Mouse (Mus musculus) ES-E14 (cell line): Measurements from ENCODE around the gene Fem1a. TPM values are rescaled to one million over a fixed set of nuclear protein-coding genes. Genes with fewer than 3 reads are reported as not detected.

ENCODE experiments used
- DNase-seq: peaks from one replicate; pipeline ENCODE4 v3.0.0-alpha.2; 2013; ENCODE audit warnings: low read depth, low spot score
- H3K27ac ChIP-seq: 2 replicates; pipeline ENCODE4 v1.5.1; 2012; ENCODE audit warnings: low read depth, mild to moderate bottlenecking, low read length, moderate library complexity, mixed read lengths; ENCODE audit not compliant: poor library complexity, insufficient read depth, severe bottlenecking
- H3K36me3 ChIP-seq: 2 replicates; pipeline ENCODE4 v1.6.1; 2012; ENCODE audit warnings: mild to moderate bottlenecking, low read length, moderate library complexity, mixed read lengths; ENCODE audit not compliant: control insufficient read depth, poor library complexity, insufficient read depth, severe bottlenecking
- H3K4me1 ChIP-seq, 2 experiments: fragments of 150-350 bp in 1 of 2; sonication (generic) in 1 of 2; 2 replicates each; pipeline ENCODE4 v1.6.1; 2012; ENCODE audit warnings: low read length in 2 of 2, mild to moderate bottlenecking in 1 of 2, mixed read lengths in 1 of 2; ENCODE audit not compliant: control insufficient read depth in 2 of 2, insufficient read depth in 2 of 2, poor library complexity in 1 of 2
- H3K4me3 ChIP-seq, 2 experiments: fragments of 150-350 bp in 1 of 2; sonication (generic) in 1 of 2; 2 replicates each; pipeline ENCODE4 v1.5.1; 2012; ENCODE audit warnings: low read length in 2 of 2, low read depth in 1 of 2, mild to moderate bottlenecking in 1 of 2, mixed read lengths in 1 of 2; ENCODE audit not compliant: insufficient read depth in 1 of 2, poor library complexity in 1 of 2, severe bottlenecking in 1 of 2
- H3K9ac ChIP-seq: 2 replicates; pipeline ENCODE4 v1.6.1; 2012; ENCODE audit warnings: low read depth, mild to moderate bottlenecking, low read length, mixed read lengths; ENCODE audit not compliant: poor library complexity, insufficient read depth, severe bottlenecking
- H3K9me3 ChIP-seq: fragments of 150-350 bp; sonication (generic); 2 replicates; pipeline ENCODE4 v1.6.1; 2012; ENCODE audit warnings: low read depth, mild to moderate bottlenecking, low read length; ENCODE audit not compliant: control insufficient read depth, insufficient read depth
- CHD2 ChIP-seq: IDR thresholded peaks from 2 replicates; pipeline ENCODE4 v1.6.1; 2014; ENCODE audit warnings: mild to moderate bottlenecking, low read depth, low read length, inconsistent platforms
- HCFC1 ChIP-seq: IDR thresholded peaks from 2 replicates; pipeline ENCODE4 v1.6.1; 2012; ENCODE audit warnings: low read length, inconsistent platforms, borderline replicate concordance; ENCODE audit not compliant: insufficient read depth
- MAFK ChIP-seq: IDR thresholded peaks from 2 replicates; pipeline ENCODE4 v1.6.1; 2014; ENCODE audit warnings: mild to moderate bottlenecking, low read depth, low read length, inconsistent platforms; ENCODE audit not compliant: insufficient read depth
- ZC3H11A ChIP-seq: IDR thresholded peaks from 2 replicates; pipeline ENCODE4 v1.6.1; 2012; ENCODE audit warnings: low read depth, mild to moderate bottlenecking, inconsistent platforms, low read length, borderline replicate concordance
- ZNF384 ChIP-seq: IDR thresholded peaks from 2 replicates; pipeline ENCODE4 v1.6.1; 2012; ENCODE audit warnings: low read depth, low read length, inconsistent platforms
- in situ Hi-C, 2 experiments: fragments of 600-800 bp; cut with MboI; formaldehyde crosslinking; loops; one replicate each; pipeline ENCODE4 v1.15.1; 2025; ENCODE audit warnings: low sequenced_read_pairs in 2 of 2, inconsistent platforms in 1 of 2; ENCODE audit not compliant: unreplicated experiment in 2 of 2
- total RNA-seq: library from RNA; depleted of rRNA; stranded (reverse); fragments of 300-350 nt; gene quantifications from 2 replicates; pipeline ENCODE4 v1.2.3, GENCODE M21; 2012

Gene Fem1a
- total RNA-seq, 1 experiment: 18.8 TPM

DNA sequence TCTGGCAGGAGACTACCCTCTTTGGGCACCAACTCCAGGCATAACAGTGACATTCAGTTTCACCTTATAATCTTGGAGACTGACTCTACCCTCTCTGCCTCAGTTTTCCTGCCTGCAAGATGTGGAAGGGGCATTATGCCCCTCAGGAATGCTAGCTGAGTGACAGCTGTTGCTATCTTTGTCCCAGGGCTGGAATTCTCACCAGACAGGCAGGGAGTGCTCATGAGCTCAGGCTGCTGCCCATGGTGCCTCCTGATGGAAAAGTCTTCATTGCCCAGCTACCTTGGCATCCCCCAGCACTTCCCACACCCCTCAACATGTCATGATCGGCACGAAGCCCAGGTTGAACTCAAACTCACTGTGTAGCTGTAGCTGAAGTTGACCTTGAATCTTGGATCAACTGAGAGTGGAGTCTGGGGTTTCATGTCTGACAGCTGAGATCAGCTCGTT, 6.1 kb downstream of the Fem1a start:
- Histone ChIP-seq H3K27ac (no peak overlapping the region), H3K36me3 (peaks cover 38% of the 10 kb centered on the region), H3K4me1 (peaks cover 5 to 30% of the 10 kb centered on the region in 2 experiments; a peak in 3 of 4 replicates), H3K9ac (no peak overlapping the region), H3K9me3 (no peaks in the 10 kb centered on the region), H3K4me3 (no peak overlapping the region)
- no peak for DNase-seq
- no peak for TF ChIP-seq ZNF384
- no peak for TF ChIP-seq HCFC1
- TF ChIP-seq CHD2: no peak
- in situ Hi-C loops: no loop called here

DNA sequence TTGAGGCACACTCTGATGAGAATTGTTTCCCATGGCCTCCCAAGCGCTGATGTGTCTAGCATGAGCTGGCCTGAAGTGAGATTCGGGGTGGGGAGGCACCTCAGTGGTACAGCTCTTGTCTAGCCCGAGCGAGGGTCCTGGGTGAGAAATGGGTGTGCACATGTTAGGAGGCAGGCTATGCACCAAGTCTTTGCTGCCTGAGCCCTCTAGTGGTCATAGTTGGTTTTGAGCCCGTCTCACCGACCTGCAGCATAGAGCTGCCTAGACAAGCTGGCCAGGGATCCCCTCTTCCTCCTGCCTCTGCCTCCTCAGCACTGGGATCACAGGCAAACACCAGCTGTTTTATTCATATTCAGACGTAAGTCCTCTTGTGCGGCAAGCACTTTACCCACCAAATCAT, 7.4 kb downstream of the Fem1a start:
- H3K4me3 ChIP-seq: peak overlapping the region in 1 of 2 experiments; percentile 20; a peak in 1 of 4 replicates
- in situ Hi-C loops: no loop called here
- DNase-seq: peak; percentile 86
- H3K4me1 ChIP-seq: peaks cover 3 to 25% of the 10 kb centered on the region in 2 experiments; a peak in 3 of 4 replicates
- H3K36me3 ChIP-seq: peaks cover 28% of the 10 kb centered on the region
- H3K27ac ChIP-seq: no peak overlapping the region
- H3K9me3 ChIP-seq: no peaks in the 10 kb centered on the region
- H3K9ac ChIP-seq: no peak overlapping the region
- 0 out of 2 replicates have a peak, but pooled peaks have one; percentile 49 for TF ChIP-seq HCFC1
- no peak for TF ChIP-seq CHD2
- no peak for TF ChIP-seq ZNF384
- TF ChIP-seq ZC3H11A: peak; percentile 35; the same call in 1 of the 2 replicates
- no peak for TF ChIP-seq MAFK

DNA sequence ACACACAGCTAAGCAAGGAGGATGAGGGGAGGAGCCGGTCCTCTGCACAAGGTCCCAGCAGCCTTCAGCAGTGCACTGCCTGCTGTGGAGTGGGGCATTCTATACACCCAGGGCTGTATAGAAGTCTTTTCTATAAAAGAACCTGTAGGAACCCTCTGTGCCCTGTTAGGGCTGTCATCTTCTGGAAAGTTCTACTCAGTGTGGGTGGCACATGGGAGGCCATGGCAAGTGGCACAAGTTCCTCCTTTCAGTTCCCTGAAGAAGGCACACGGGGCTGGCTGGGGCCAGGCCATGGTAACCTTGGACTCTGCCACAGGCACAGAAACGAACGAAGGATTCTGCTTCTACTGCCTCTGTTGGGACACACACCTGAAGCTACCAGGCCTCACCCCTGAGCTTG, 8.4 kb downstream of the Fem1a start:
- no peaks in the 10 kb centered on the region for H3K9me3 ChIP-seq
- no peak overlapping the region for H3K9ac ChIP-seq
- H3K36me3 ChIP-seq: peaks cover 19% of the 10 kb centered on the region
- no peak overlapping the region; the same call in 1 of the 2 replicates for H3K27ac ChIP-seq
- no peak overlapping the region for H3K4me3 ChIP-seq
- DNase-seq: no peak
- in situ Hi-C loops: no loop called here
- peaks cover 3 to 22% of the 10 kb centered on the region in 2 experiments; a peak in 3 of 4 replicates for H3K4me1 ChIP-seq
- TF ChIP-seq ZC3H11A (no peak), CHD2 (no peak), HCFC1 (no peak), MAFK (no peak), ZNF384 (no peak)

DNA sequence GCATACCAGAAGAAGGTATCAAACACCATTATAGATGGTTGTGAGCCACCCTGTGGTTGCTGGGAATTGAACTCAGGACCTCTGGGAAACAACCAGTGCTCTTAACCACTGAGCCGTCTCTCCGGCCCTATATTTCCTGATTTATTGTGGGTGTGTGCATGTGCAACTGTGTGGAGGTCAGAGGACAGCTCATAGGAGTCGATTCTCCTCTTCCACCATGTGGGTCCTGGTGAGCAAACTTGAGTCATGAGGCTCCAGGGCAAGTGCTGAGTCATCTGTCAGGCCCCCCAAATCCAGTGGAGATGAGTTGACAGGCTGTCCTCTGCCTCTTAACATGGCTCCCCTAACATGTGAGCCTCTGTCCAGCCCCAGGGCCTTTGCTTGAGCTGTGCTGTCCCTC, 9.3 kb downstream of the Fem1a start:
- H3K4me3 ChIP-seq: no peak overlapping the region
- in situ Hi-C loops: no loop called here
- DNase-seq: no peak
- TF ChIP-seq ZC3H11A (no peak), ZNF384 (no peak), MAFK (0 out of 2 replicates have a peak, but pooled peaks have one; percentile 41)
- peaks cover 11% of the 10 kb centered on the region; the same call in 1 of the 2 replicates for H3K36me3 ChIP-seq
- H3K9ac ChIP-seq: no peak overlapping the region
- peaks cover 2 to 18% of the 10 kb centered on the region in 2 experiments; a peak in 3 of 4 replicates for H3K4me1 ChIP-seq
- H3K9me3 ChIP-seq: no peaks in the 10 kb centered on the region
- H3K27ac ChIP-seq: no peak overlapping the region

DNA sequence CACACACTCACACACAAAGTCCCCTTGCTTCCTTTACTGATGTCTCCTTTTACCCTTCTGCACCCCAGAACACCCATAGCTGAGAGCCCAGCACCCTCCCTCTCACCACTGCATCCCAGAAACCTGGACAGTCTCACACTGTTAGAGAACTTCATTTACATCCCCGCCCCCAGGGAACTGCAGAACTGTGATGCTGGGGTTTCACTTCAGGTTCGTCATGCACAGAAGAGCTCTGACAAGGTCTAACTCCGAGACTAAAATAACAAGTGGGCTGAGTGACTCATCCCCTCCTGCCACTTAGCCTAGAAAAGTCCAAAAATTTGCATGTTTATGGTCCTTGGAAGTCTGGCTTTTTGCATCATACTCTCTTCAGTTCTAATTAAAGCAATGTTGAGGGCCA, 9.7 kb downstream of the Fem1a start:
- TF ChIP-seq ZC3H11A (no peak), MAFK (no peak)
- Histone ChIP-seq H3K9ac (no peak overlapping the region), H3K36me3 (peaks cover 12% of the 10 kb centered on the region; the same call in 1 of the 2 replicates), H3K4me1 (peaks cover 1 to 15% of the 10 kb centered on the region in 2 experiments; a peak in 3 of 4 replicates), H3K4me3 (no peak overlapping the region), H3K9me3 (no peaks in the 10 kb centered on the region), H3K27ac (no peak overlapping the region)
- in situ Hi-C loops: no loop called here
- no peak for DNase-seq
